Mouse (Mus musculus): ENCODE measurements around the gene Dmkn. TPM values are rescaled to one million over a fixed set of nuclear protein-coding genes. Genes with fewer than 3 reads are reported as not detected.
"Not testable (repeated sequence)": the region's sequence is repeated elsewhere in the genome, so short reads cannot be mapped to it uniquely, and the experiment has no call there.

Dmkn gene
- polyA plus RNA-seq, 1 experiment from 2014 or later = 1.0 TPM

- H3K9ac ChIP-seq; H3K27me3 ChIP-seq; H3K4me1 ChIP-seq (replicated peaks); H3K4me2 ChIP-seq; H3K4me3 ChIP-seq; H3K27ac ChIP-seq (replicated peaks); ATAC-seq (ENCODE audit: low read depth); H3K9me3 ChIP-seq: not testable (repeated sequence)
- peaks cover 30% of the 10 kb centered on the region for H3K36me3 ChIP-seq
- WGBS = 86% methylated on average over 2 of the region's 2 CpGs
Observed at GRCm38 (mm10) chr7:30742570-30742969, 21.0 kb upstream of the Dmkn start.

GRCm38 (mm10) chr7:30743617-30744016 lies 19.9 kb upstream of the Dmkn start, which contains the start of gene Gapdhs:
Gene Gapdhs, minus strand, starts transcription at chr7:30743681.
- 82% methylated on average over 4 of the region's 4 CpGs for WGBS
- ATAC-seq (ENCODE audit: low read depth); H3K9ac ChIP-seq: not testable (repeated sequence)

GRCm38 (mm10) chr7:30744022-30744598 lies 19.4 kb upstream of the Dmkn start:
- 49% methylated on average over 4 of the region's 4 CpGs for WGBS
- Histone ChIP-seq H3K4me3 (no peak overlapping the region), H3K4me2 (no peak overlapping the region), H3K36me3 (peaks cover 26% of the 10 kb centered on the region), H3K27me3 (no peaks in the 10 kb centered on the region), H3K27ac (replicated peaks) (no peak overlapping the region), H3K9ac (no peak overlapping the region), H3K9me3 (no peaks in the 10 kb centered on the region), H3K4me1 (replicated peaks) (peaks cover 7% of the 10 kb centered on the region; the same call in 1 of the 2 replicates)
- no peak for ATAC-seq (ENCODE audit: low read depth)

More at GRCm38 (mm10) chr7:30743617-30744016, 19.9 kb upstream of the Dmkn start, which contains the start of gene Gapdhs:
- H3K4me2 ChIP-seq; H3K9me3 ChIP-seq; H3K27ac ChIP-seq (replicated peaks); H3K27me3 ChIP-seq; H3K4me3 ChIP-seq; H3K4me1 ChIP-seq (replicated peaks): not testable (repeated sequence)
- H3K36me3 ChIP-seq = peaks cover 26% of the 10 kb centered on the region

GRCm38 (mm10) chr7:30747525-30748204 lies 15.9 kb upstream of the Dmkn start:
- H3K27ac ChIP-seq (replicated peaks) = no peak overlapping the region
- ATAC-seq (ENCODE audit: low read depth) = no peak
- WGBS = 86% methylated on average over 7 of the region's 7 CpGs

GRCm38 (mm10) chr7:30749824-30750606 lies 13.5 kb upstream of the Dmkn start:
- no peaks in the 10 kb centered on the region for H3K27me3 ChIP-seq
- no peak overlapping the region for H3K4me3 ChIP-seq
- H3K4me1 ChIP-seq (replicated peaks) = no peaks in the 10 kb centered on the region
- peaks cover 29% of the 10 kb centered on the region for H3K36me3 ChIP-seq
- H3K4me2 ChIP-seq = no peak overlapping the region
- H3K27ac ChIP-seq (replicated peaks) = no peak overlapping the region
- 90% methylated on average over 13 of the region's 13 CpGs for WGBS
- H3K9ac ChIP-seq = no peak overlapping the region
- H3K9me3 ChIP-seq = peaks cover 5% of the 10 kb centered on the region; the same call in 1 of the 2 replicates
- no peak; the same call in 1 of the 2 replicates for ATAC-seq (ENCODE audit: low read depth)

More at GRCm38 (mm10) chr7:30747525-30748204, 15.9 kb upstream of the Dmkn start:
- no peak overlapping the region for H3K4me2 ChIP-seq
- H3K27me3 ChIP-seq = no peaks in the 10 kb centered on the region
- H3K9me3 ChIP-seq = no peaks in the 10 kb centered on the region
- H3K9ac ChIP-seq = no peak overlapping the region
- H3K4me3 ChIP-seq = no peak overlapping the region
- H3K4me1 ChIP-seq (replicated peaks) = peaks cover 7% of the 10 kb centered on the region; the same call in 1 of the 2 replicates
- H3K36me3 ChIP-seq = peaks cover 11% of the 10 kb centered on the region

- H3K4me1 ChIP-seq (replicated peaks) = no peaks in the 10 kb centered on the region
- H3K9me3 ChIP-seq = peaks cover 6% of the 10 kb centered on the region; the same call in 1 of the 2 replicates
- no peak within 1 kb of the TSS for H3K4me2 ChIP-seq
- no peak within 1 kb of the TSS for H3K9ac ChIP-seq
- H3K27me3 ChIP-seq = no peaks in the 10 kb centered on the region
- H3K4me3 ChIP-seq = no peak within 1 kb of the TSS
- ATAC-seq (ENCODE audit: low read depth) = no peak
- peaks cover 41% of the 10 kb centered on the region for H3K36me3 ChIP-seq
- 62% methylated on average over 5 of the region's 5 CpGs for WGBS
- no peak within 1 kb of the TSS for H3K27ac ChIP-seq (replicated peaks)
Observed at GRCm38 (mm10) chr7:30751086-30751669, 12.4 kb upstream of the Dmkn start, which contains the start of gene Sbsn. Gene Sbsn, plus strand, starts transcription at chr7:30751471.

GRCm38 (mm10) chr7:30757001-30757400 lies 6.6 kb upstream of the Dmkn start:
- no peak overlapping the region for H3K4me2 ChIP-seq
- H3K4me3 ChIP-seq = no peak overlapping the region
- H3K27ac ChIP-seq (replicated peaks) = no peak overlapping the region
- H3K9me3 ChIP-seq = peaks cover 6% of the 10 kb centered on the region; the same call in 1 of the 2 replicates
- WGBS = 58% methylated on average over 3 of the region's 3 CpGs
- H3K9ac ChIP-seq = no peak overlapping the region
- no peak for ATAC-seq (ENCODE audit: low read depth)
- no peaks in the 10 kb centered on the region for H3K27me3 ChIP-seq
- H3K4me1 ChIP-seq (replicated peaks) = no peaks in the 10 kb centered on the region
- peaks cover 37% of the 10 kb centered on the region for H3K36me3 ChIP-seq

- Histone ChIP-seq H3K4me3 (no peak overlapping the region), H3K9me3 (peaks cover 6% of the 10 kb centered on the region; the same call in 1 of the 2 replicates), H3K4me1 (replicated peaks) (no peaks in the 10 kb centered on the region), H3K9ac (no peak overlapping the region), H3K4me2 (no peak overlapping the region), H3K36me3 (peaks cover 29% of the 10 kb centered on the region), H3K27ac (replicated peaks) (no peak overlapping the region), H3K27me3 (0 out of 2 replicates have a peak, but pooled peaks cover 2% of the 10 kb centered on the region)
- WGBS = 43% methylated on average over 4 of the region's 4 CpGs
- ATAC-seq (ENCODE audit: low read depth) = 0 out of 2 replicates have a peak, but pooled peaks have one; percentile 32
Observed at GRCm38 (mm10) chr7:30758853-30759252, 4.7 kb upstream of the Dmkn start.

- H3K9ac ChIP-seq = no peak overlapping the region
- no peak for ATAC-seq (ENCODE audit: low read depth)
- H3K9me3 ChIP-seq = no peaks in the 10 kb centered on the region
- 0 out of 2 replicates have a peak, but pooled peaks cover 2% of the 10 kb centered on the region for H3K27me3 ChIP-seq
- 75% methylated on average over 4 of the region's 4 CpGs for WGBS
- no peak overlapping the region for H3K27ac ChIP-seq (replicated peaks)
- peaks cover under 1% of the 10 kb centered on the region; the same call in 1 of the 2 replicates for H3K36me3 ChIP-seq
- no peak overlapping the region for H3K4me2 ChIP-seq
- no peaks in the 10 kb centered on the region for H3K4me1 ChIP-seq (replicated peaks)
- no peak overlapping the region for H3K4me3 ChIP-seq
Observed at GRCm38 (mm10) chr7:30761769-30762352, 1.7 kb upstream of the Dmkn start.

- ATAC-seq (ENCODE audit: low read depth) = no peak; the same call in 1 of the 2 replicates
- 36% methylated on average over 11 of the region's 11 CpGs for WGBS
- H3K36me3 ChIP-seq = no peaks in the 10 kb centered on the region
- no peak overlapping the region for H3K4me3 ChIP-seq
- peaks cover 2% of the 10 kb centered on the region; the same call in 1 of the 2 replicates for H3K27me3 ChIP-seq
- no peaks in the 10 kb centered on the region for H3K9me3 ChIP-seq
- H3K27ac ChIP-seq (replicated peaks) = no peak overlapping the region
- no peaks in the 10 kb centered on the region for H3K4me1 ChIP-seq (replicated peaks)
- H3K4me2 ChIP-seq = peak overlapping the region; percentile 30
- no peak overlapping the region for H3K9ac ChIP-seq
Observed at GRCm38 (mm10) chr7:30765173-30765572, 1.6 kb downstream of the Dmkn start.

- no peak overlapping the region for H3K4me3 ChIP-seq
- no peaks in the 10 kb centered on the region for H3K4me1 ChIP-seq (replicated peaks)
- no peaks in the 10 kb centered on the region for H3K9me3 ChIP-seq
- WGBS = 84% methylated on average over 4 of the region's 4 CpGs
- ATAC-seq (ENCODE audit: low read depth) = no peak
- no peak overlapping the region for H3K4me2 ChIP-seq
- peaks cover 2% of the 10 kb centered on the region; the same call in 1 of the 2 replicates for H3K27me3 ChIP-seq
- H3K9ac ChIP-seq = no peak overlapping the region
- H3K36me3 ChIP-seq = no peaks in the 10 kb centered on the region
- H3K27ac ChIP-seq (replicated peaks) = no peak overlapping the region
Observed at GRCm38 (mm10) chr7:30766408-30766807, 2.9 kb downstream of the Dmkn start.
